Comparison of ENCODE assay signal across 8 mouse cellular contexts in the genomic region with DNA sequence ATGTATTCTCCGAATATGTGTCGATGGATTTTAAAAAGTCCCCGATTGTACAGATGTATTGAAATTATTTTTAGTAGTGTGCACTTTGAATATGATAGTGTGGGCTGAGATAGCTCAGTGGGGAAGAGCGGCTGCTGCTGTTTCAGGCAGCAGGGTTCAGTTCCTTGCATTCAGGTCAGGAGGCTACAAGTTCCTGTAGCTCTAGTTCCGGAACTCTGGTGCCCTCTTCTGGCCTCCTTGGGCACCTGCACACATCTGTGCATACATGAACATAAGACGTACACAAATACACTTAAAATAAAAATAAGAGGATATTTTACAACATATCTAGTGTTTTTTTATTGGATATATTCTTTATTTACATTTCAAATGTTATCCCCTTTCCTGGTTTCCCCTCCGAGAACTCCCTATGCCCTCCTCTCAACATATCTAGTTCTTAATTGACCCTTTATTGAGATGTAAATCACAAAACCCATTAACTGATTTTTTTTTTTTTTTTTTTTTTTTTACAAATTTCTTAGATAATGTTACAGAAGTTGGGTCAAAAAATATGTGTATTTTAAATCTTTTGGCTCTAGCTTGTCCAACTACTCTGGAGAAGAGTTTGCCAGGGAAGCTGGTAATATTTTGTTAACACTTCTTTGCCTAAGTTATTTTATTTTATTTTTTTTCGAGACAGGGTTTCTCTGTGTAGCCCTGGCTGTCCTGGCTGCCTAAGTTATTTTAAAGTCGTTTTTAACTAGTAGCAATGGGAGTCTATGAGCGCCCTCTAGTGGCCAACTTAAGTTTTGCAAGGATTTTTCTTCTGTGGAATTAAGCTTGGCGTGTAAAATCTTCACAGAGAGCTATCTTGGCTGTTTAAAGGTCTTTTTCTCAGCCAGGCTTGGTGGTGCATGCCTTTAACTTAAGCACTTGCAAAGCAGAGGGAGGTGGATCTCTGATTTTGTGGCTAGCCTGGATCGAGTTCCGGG. TPM values are rescaled to one million over a fixed set of nuclear protein-coding genes. Genes with fewer than 3 reads are reported as not detected.
DNase-seq lines count a peak whose midpoint lies in the region; ATAC-seq and TF ChIP-seq lines count a peak whose summit lies in the region.

No protein-coding gene starts in this region.

- no peaks in the 10 kb centered on the region for H3K27me3 ChIP-seq in forebrain, embryonic 16.5 days (replicated peaks; ENCODE audit: control insufficient read depth, insufficient read depth, low read length)
- H3K27me3 ChIP-seq in limb, embryonic 14.5 days (ENCODE audit: control insufficient read depth, insufficient read depth, low read length): no peaks in the 10 kb centered on the region
- H3K27me3 ChIP-seq in neural tube, embryonic 13.5 days: no peaks in the 10 kb centered on the region

- H3K4me1 ChIP-seq in forebrain, embryonic 16.5 days (replicated peaks; ENCODE audit: control insufficient read depth, insufficient read depth, low read length): no peaks in the 10 kb centered on the region
- no peaks in the 10 kb centered on the region for H3K4me1 ChIP-seq in limb, embryonic 14.5 days (ENCODE audit: control insufficient read depth, insufficient read depth, low read length)
- H3K4me1 ChIP-seq in neural tube, embryonic 13.5 days (replicated peaks): no peaks in the 10 kb centered on the region

- no peak for TF ChIP-seq POLR2A in limb, embryonic 14.5 days (IDR thresholded peaks at IDR 0.05; ENCODE audit: borderline replicate concordance, extremely low read depth, insufficient read depth, insufficient read length)

- no peak overlapping the region for H3K9ac ChIP-seq in forebrain, embryonic 16.5 days (replicated peaks; ENCODE audit: low read depth, low read length)
- H3K9ac ChIP-seq in limb, embryonic 14.5 days (ENCODE audit: low read depth, low read length, severe bottlenecking): no peak overlapping the region
- no peak overlapping the region for H3K9ac ChIP-seq in neural tube, embryonic 13.5 days

- H3K36me3 ChIP-seq in forebrain, embryonic 16.5 days (ENCODE audit: control insufficient read depth, insufficient read depth): no peaks in the 10 kb centered on the region
- no peaks in the 10 kb centered on the region for H3K36me3 ChIP-seq in limb, embryonic 14.5 days (ENCODE audit: control insufficient read depth, insufficient read depth, low read length)
- H3K36me3 ChIP-seq in neural tube, embryonic 13.5 days: no peaks in the 10 kb centered on the region

- H3K9me3 ChIP-seq in forebrain, embryonic 16.5 days (ENCODE audit: control insufficient read depth, low read length): no peaks in the 10 kb centered on the region
- no peaks in the 10 kb centered on the region for H3K9me3 ChIP-seq in limb, embryonic 14.5 days (ENCODE audit: control insufficient read depth, low read length)
- H3K9me3 ChIP-seq in neural tube, embryonic 13.5 days: no peaks in the 10 kb centered on the region

- H3K4me2 ChIP-seq in forebrain, embryonic 16.5 days (ENCODE audit: low read length): no peak overlapping the region
- no peak overlapping the region for H3K4me2 ChIP-seq in limb, embryonic 14.5 days (replicated peaks; ENCODE audit: low read depth, low read length, severe bottlenecking)
- H3K4me2 ChIP-seq in neural tube, embryonic 13.5 days: no peak overlapping the region

- H3K27ac ChIP-seq in forebrain, embryonic 16.5 days (ENCODE audit: low read length): no peak overlapping the region
- no peak overlapping the region for H3K27ac ChIP-seq in limb, embryonic 14.5 days (replicated peaks; ENCODE audit: low read depth, low read length)
- no peak overlapping the region for H3K27ac ChIP-seq in neural tube, embryonic 13.5 days (replicated peaks)

- peak; percentile 25 for DNase-seq in urinary bladder, postnatal 10 days (ENCODE audit: low spot score)
- DNase-seq in urinary bladder, adult 2 months (ENCODE audit: low spot score): no peak
- DNase-seq in c-Kit-positive CD71-positive TER-119-positive erythroid progenitor cells, embryonic 14.5 days (ENCODE audit: low spot score): peak; percentile 83
- peak; percentile 91 for DNase-seq in limb, embryonic 14.5 days (ENCODE audit: low spot score)
- peak; percentile 44 to 74 for DNase-seq in thymus, postnatal 10 days (ENCODE audit: low spot score in 2 of 2)

- 57% methylated on average over 13 of the region's 13 CpGs for WGBS in forebrain, embryonic 16.5 days
- 57% methylated on average over 13 of the region's 13 CpGs for WGBS in limb, embryonic 14.5 days
- 60% methylated on average over 13 of the region's 13 CpGs for WGBS in neural tube, embryonic 13.5 days

- no peak overlapping the region for H3K4me3 ChIP-seq in forebrain, embryonic 16.5 days (replicated peaks; ENCODE audit: low read length)
- no peak overlapping the region for H3K4me3 ChIP-seq in limb, embryonic 14.5 days (replicated peaks; ENCODE audit: low read length)
- no peak overlapping the region for H3K4me3 ChIP-seq in neural tube, embryonic 13.5 days

- peak; percentile 49; the same call in 1 of the 2 replicates for ATAC-seq in forebrain, embryonic 16.5 days
- peak; percentile 63 for ATAC-seq in inflammation-experienced regulatory T-cells, adult 6 months
- ATAC-seq in limb, embryonic 14.5 days (ENCODE audit: low FRiP score, low read depth): no peak
- ATAC-seq in neural tube, embryonic 13.5 days (ENCODE audit: low read depth): peak; percentile 32; the same call in 1 of the 2 replicates

RNA-seq across cellular contexts. Expression of gene Cldn11, which starts 11.0 kb away (rescaled TPM):
- 0.91 and 1.5 TPM in 2 replicates for polyA plus RNA-seq in urinary bladder, adult 2 months (2012; rRNA removed)
- 43.5 and 64.5 TPM in 2 replicates for polyA plus RNA-seq in forebrain, embryonic 16.5 days (2015; fragmentation: Nextera tagmentation; extraction: Ambion mirVana)
- not detected for polyA plus RNA-seq in inflammation-experienced regulatory T-cells, adult 6 months (2017; shearing (Covaris generic))
- 9.2 and 14.0 TPM in 2 replicates for polyA plus RNA-seq in limb, embryonic 14.5 days (2012; rRNA removed)
- polyA plus RNA-seq in limb, embryonic 14.5 days (2014; fragmentation: Nextera tagmentation; extraction: Ambion mirVana): 10.7 and 13.8 TPM in 2 replicates
- polyA plus RNA-seq in neural tube, embryonic 13.5 days (2015; fragmentation: Nextera tagmentation; extraction: Ambion mirVana): 62.9 and 75.1 TPM in 2 replicates

RNA-seq across cellular contexts. Expression of gene Skil, which starts 43.9 kb away (rescaled TPM):
- 14.0 and 15.0 TPM in 2 replicates for polyA plus RNA-seq in urinary bladder, adult 2 months (2012; rRNA removed)
- 30.8 and 32.3 TPM in 2 replicates for polyA plus RNA-seq in forebrain, embryonic 16.5 days (2015; fragmentation: Nextera tagmentation; extraction: Ambion mirVana)
- 10 to 100 TPM; 29.8 to 63.7 (median 62.7) TPM for polyA plus RNA-seq in inflammation-experienced regulatory T-cells, adult 6 months (2017; shearing (Covaris generic))
- polyA plus RNA-seq in limb, embryonic 14.5 days (2012; rRNA removed): 13.7 and 14.9 TPM in 2 replicates
- 20.6 and 23.2 TPM in 2 replicates for polyA plus RNA-seq in limb, embryonic 14.5 days (2014; fragmentation: Nextera tagmentation; extraction: Ambion mirVana)
- polyA plus RNA-seq in neural tube, embryonic 13.5 days (2015; fragmentation: Nextera tagmentation; extraction: Ambion mirVana): 29.9 and 35.3 TPM in 2 replicates
